Mouse (Mus musculus): Measurements from ENCODE around the gene Mrtfa.

- TF ChIP-seq CTCF (IDR thresholded peaks at IDR 0.05; ENCODE audit: extremely low read depth, insufficient read depth, insufficient read length, insufficient replicate concordance) (no peak), POLR2A (IDR thresholded peaks at IDR 0.05; ENCODE audit: low read depth, low read length) (no peak)
Measured at GRCm38 (mm10) chr15:81175633-81176032, 14.9 kb downstream of the Mrtfa start.
